Mouse (Mus musculus) neural tube, embryonic 10.5 days (tissue): ENCODE data around the gene Tulp1.
"Not testable (repeated sequence)": the region's sequence is repeated elsewhere in the genome, so short reads cannot be mapped to it uniquely, and the experiment has no call there.

Experiments
- DNase-seq: peaks from one replicate; pipeline ENCODE4 v3.0.0-alpha.2; 2017; ENCODE audit warnings: low spot score; ENCODE audit errors: extremely low spot score

The Tulp1 gene

DNA sequence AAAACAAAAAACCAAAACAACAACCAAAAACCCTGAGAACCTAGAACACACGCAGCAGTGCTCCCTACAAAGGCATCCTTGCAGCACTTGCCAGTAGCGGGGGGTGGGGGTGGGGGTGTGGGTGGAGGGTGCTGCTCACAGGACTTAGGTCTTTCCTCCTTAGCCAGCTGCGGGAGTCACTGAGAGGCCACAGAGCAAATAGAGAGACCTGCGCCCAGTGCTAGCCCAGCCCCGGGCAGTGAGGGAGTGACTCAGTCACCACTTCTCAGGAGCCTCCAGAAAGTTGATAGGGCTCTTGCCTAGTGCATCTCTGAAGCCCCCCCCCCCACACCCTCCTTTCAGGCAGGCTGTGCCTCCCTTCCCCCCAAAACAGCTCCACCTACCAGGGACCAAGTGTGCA lies 4.0 kb upstream of the Tulp1 start:
- DNase-seq, result no peak

DNA sequence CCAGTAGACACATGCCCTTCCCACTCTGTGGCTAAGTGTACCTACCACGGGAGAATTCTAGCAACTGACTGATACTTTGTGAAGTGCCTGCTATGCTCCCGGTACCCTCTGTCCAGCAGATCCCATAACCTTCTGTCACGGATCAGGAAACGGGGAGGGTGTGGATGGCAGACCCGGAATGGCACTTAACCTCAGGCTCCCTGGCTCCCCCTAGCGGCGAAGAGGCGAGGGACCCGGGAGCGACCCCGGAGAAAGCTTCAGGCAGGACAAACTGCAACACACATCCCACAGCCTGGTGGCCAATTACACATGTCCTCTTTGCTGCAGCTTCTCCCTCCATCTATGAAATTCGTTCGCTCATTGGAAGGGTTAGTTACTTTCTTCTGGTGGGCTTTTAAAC lies 3.4 kb upstream of the Tulp1 start:
- peak; percentile 92 for DNase-seq

DNA sequence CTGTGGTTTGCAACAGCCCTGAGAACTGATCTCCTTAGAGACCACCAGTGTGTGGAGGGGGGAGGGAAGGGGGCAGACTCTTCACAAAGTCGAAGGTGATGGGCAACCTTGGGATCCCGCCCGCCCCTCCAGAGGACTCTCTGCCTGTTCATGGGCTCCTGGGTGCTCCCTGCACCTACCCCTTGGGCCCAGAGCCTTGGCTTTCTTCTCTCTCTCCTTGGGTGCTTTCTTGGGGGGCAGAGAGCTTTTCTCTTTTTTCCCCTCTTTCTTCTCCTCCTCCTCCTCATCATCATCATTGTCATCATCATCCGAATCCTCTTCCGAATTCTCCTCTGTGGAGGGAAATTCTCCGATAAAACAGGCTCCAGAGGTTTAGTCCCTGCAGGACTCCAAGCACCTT lies 1.5 kb downstream of the Tulp1 start:
- no peak for DNase-seq

DNA sequence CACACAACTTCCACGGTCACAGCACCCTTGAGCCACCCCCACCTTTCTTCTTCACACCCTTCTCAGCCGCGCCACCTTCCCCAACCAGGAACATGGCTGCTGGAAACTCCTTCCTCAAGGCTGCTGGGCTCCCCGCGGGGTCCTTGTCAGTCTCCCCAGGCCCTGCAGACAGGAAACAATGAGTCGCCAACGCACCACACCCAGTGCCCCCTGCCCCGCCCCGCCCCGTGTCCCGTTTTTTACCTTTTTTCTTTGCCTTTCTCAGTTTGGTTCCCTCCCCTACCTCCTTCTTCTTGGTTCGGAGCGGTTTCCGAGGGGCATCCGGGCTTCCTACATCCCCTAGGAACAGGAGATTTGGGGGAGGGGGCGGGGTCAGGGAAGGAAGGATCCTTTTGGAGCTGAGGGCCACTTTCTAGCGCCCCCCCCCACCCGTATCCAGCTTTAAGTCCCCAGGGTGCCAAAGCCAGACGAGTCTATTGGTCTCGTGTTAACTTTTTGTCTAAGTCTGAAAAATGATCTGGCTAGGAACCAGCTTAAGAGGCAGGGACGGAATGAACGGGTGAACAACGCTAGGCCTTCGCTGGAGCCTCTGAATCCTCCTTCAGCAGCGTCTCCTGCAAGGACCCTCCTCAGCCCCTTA lies 2.2 kb downstream of the Tulp1 start:
- peak; percentile 55 for DNase-seq

DNA sequence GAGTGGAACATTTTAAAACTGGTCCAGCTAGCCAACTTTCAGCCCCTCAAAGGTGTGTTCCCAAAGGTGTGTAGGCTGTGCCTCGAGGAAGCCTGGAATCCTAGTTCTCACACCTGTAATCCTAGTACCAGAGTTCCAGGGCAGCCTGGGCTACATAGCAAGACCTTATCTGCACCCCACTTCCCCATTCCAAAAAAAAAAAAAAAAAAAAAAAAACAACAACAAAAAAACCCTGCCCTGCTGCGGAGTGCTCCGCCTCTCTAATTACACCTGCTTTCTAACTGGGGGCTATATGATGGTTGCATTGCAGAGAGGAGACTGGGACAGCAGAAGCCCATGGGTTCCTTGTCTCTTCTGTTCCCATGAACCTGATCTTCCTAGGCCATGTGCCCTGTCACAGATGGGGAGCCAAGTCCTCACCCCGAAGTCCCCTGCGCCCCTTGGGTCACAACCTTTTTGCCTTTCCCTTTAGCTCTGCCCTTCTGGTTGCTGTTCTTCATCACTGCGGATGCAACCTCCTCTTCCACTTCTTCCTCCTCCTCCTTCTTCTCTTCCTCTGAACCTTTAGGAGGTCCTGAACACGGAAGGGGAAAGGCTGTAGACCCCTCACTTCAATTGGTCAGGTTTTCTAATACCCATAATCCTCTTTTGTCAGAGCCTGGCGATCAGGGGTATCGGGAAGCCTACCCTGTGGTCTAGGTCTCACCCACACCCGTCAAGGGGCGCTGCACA lies 2.9 kb downstream of the Tulp1 start:
- no peak for DNase-seq

DNA sequence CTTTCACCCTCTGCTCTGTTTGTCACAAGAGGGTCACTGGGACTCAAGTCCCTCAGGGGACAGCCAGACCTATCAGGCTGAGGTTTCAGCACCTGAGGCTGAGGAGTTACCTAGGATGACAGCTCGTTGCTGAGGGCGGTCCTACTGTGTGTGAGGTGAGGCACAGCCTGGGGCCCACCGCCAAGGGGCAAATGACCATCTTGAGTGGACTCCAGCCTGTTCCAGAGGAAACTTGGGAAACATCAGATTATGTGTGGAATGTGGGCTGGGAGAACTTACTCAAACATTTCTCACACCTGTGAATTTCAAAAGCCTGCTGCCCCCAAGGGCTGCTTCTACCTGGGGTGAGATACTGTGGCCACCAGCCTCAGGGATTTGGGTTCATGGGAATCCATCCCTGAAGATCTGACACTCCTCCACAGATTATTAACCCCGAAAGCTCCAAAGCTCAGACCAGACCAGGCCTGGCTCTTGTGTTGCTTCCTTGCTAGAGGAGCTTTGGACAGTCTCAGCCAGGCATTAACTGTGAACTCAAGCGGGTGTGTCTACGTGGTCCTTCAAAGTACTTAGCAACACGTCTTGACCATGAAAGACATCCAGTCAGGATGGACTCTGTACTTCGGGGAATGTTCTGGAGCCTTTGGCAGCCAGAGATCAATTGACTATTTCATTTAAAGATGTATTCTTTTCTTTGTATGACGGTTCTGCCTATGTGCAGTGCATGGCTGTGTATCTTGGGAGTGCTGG lies 4.3 kb downstream of the Tulp1 start:
- no peak for DNase-seq

DNA sequence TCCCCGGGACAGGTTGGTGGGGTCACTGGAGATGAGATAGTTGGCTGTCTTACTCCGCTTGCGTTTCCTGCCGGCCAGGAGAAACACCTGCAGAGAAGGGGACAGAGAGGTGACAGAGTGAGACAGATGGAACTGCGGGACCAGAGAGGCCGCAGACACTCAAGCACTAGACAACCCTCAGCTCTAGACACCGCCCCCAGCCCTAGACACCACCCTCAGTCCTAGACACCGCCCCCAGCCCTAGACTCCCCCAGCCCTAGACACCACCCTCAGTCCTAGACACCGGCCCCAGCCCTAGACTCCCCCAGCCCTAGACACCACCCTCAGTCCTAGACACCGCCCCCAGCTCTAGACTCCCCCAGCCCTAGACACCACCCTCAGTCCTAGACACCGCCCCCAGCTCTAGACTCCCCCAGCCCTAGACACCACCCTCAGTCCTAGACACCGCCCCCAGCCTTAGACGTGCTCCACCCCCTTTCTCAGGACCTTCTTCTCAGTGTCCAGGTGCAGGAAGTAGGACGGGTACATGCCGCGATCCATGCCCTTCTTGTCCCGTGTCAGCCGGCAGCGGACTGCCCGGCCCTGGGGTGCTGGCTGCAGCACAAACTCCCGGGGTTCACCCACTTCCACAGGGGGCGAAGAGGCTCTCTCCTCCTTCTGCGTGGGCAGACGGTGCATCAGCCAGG lies 6.3 kb downstream of the Tulp1 start:
- not testable (repeated sequence) for DNase-seq

DNA sequence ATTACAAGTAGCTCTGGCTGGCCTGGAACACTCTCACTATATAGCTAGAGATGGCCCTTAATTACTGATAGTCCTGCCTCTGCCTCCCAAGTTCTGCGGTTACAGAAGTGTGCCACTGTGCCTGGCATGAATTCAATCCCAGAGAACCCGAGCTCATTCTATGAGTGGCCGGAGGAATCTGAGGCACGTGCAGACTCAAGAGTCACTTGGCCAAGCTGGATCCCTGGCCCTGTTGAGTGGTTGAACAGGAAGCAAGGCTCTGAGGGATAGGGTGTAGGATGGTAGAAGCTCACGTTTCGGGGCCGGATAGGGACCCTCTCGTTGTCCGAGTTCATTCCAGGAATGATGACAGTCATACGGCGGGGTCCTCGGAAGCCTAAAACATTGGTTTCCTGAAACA lies 9.2 kb downstream of the Tulp1 start:
- no peak for DNase-seq

DNA sequence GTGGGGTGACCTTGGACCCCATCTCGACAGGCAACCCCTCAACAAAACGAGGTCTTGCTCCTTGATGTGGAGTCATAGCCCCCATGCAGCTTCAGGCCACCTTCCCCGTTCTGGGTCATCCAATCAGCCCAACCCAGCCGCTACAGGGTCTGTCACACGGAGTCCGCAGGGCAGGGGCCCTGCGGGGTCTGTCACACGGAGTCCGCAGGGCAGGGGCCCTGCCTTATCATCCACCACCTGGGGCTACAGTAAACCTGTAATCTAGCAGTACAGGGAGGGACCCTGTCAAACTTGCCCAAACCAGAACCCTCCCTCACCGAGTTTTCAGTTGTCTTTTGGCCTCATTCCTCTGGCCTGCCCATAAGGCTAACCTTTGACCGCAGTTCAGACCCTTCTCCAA lies 13.0 kb downstream of the Tulp1 start:
- no peak for DNase-seq

DNA sequence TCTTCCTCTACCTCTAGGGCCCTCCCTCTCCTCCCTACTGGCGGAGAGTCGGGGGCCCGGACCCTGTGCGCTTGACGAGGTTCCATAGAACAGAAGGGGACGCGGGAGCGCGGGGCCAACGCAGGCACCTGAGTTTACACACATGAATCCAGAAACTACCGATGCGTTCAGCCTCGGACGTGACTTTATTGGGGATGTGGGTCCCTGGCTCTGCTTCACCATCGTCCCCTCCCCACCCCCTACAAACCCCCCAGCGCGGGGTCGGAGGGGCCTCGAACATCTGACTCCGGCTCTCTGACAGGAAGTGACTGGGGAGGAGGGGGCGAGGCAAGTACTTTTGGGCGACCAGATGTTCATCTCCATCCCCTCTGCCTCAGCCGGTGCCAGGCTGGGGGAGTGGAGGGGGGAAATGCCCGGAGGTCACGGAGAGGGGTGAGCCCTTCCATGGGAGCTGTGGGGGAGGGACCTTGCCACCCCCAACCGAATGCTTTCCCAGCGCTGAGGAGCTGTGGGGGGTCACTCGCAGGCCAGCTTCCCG lies 13.6 kb downstream of the Tulp1 start:
- peak; percentile 59 for DNase-seq

DNA sequence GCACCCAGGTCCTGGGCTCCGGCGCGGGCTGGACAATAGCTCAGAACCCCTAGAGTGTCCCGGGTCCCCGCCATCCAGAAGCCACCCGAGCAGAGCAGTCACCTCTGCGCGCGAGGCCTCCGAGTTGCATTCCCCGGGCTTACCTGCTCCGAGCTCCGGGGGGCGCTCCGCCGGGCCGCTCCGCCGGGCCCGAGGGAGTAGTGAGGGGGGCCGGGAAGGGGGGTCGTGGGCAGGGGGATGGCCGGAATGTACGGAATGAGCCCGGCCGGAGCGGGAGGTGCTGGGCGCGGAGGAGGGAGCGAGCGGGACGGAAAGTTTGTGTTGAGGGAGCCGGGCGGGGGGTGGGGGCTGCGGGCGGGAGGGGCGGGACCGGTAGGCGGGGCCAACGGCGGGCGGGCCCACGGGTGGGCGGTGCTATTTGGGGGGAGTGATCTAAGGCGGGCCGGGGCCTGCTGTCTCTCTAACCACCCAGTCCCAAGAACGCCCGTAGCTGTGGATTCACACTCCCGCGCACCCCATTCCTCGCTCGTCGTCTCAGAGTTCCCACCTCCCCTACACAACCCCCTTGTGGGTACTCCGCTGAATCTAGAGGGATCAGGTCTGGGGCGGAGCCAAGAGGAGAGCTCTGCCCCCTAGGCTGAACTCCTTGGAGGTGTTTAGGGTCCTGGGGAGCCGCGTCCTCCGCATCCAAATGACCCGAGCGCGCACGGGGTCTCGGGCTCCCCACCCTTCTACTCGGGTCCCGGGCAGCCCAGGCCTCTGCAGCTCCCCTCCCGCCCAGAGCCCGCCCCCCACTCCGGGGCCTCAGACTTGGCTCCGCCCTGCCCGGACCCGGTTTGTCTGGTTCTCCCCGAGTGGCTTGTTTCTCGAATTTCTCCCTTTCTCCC lies 14.3 kb downstream of the Tulp1 start, which contains the start of gene Tead3:
Gene Tead3 (minus strand): TSS at position 352 of the 887 bp plus-strand sequence.
- DNase-seq, result peak; percentile 88

DNA sequence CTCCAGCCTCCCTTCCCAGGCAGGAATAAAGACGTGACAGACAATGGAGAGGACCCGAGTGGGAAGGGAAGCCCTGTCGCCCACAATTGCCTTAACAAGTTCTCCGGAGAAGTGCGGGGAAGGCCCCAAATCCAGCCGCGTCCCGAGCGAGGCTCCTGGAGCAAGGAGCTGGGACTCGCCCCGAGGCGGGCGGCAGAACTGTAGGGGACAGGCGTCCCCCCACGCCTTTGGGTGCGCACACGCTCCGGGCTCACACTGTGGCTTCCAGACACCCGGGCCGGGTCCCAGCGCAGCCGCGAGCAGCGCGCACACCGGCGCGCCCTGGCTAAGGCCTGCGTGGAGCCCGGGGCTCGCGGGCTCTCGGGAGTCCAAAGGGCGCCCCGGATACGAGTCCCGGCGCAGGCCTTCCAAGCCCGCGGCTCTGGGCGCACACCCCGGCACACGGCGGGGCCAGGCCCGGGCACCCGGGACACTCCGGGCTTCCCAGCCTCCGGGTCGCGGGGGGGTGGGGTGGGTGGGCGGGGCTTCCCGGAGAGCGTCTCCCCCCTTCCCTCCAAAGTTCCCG lies 15.0 kb downstream of the Tulp1 start:
- peak; percentile 67 for DNase-seq

DNA sequence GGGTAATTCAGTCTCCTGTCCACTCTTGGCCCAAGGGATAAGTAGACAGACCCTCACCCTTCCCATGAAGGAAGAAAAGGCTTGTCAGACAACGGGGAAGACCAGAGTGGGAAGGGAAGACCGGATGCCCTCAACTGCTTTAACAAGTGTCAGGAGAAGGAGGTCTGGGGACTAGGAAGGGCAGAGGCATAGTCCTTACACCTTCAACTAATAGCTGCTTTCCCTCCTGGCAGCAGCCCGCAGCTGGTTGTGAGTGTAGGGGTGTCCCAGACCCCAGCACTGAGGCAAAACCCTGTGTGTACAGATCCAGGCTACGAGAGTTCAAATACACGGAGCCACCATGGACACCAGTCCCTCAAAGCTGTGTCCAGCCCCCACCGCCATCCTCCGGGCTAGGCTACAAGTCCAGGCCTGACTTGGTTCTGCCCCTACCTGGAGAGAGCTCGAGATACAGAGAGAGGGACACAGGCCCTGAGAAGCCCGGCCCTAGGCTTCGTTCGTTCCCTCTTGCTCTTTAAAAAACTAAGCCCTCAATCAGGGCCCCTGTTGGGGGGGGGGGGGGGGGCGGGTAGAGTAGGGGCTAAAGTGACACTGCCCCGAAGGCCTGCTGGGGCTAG lies 15.7 kb downstream of the Tulp1 start:
- DNase-seq, result no peak

DNA sequence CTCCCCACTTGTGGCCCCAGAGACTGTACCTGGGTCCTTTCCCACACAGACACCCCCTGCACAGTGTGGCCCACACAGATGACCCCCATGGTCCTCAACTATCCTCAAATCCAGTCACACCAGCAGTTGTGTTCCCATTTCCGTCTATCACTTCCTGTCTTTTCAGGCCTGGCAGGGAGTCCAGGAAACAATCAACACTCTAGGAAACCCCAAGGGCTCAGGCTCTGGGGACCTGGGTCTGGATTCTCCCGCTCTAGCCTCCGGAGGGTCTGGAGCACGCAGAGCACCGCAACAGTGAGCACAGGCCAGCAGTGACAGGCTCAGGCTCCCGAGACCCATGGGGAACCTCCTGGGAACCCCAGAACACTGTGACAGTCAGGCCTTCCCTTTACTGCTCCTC lies 16.8 kb downstream of the Tulp1 start:
- DNase-seq, result no peak

DNA sequence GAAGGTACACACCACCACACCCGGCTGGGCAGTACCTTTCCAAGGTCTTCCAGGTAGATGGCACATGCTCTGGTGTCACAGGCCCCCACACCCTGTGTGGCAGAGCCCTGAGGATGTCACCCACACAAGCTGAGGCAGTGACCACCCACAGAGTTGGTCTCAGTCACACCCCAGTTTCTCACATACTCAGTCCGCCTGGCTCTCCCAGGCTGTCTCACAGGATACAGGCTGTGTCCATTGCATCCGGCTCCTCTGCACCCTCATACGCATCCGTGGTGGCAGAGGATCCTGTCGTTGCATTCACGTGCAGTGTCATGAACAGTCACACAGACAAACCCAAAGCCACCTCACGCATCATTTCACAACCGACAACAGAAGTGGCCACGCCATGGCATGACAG lies 17.7 kb downstream of the Tulp1 start:
- DNase-seq, result no peak

DNA sequence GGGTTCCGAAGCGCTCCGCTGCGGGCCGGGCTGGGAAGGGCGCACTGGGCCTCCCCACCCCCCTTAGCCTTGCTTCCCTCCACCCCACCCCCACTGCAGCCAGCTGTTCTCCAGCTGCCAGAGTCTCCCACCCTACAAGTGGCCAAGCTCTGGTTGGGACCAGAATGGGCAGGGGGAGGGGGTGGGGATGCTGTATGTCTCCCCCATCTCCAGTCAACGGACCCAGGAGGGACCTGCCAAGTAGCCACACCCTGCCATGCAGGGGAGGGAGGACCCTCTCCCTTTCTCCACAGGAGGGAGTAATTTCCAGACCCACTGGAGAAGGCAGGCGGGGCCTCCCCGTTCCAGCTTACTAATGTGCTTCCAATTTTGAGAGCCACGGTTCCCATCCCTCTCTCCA lies 19.1 kb downstream of the Tulp1 start:
- DNase-seq, result no peak

DNA sequence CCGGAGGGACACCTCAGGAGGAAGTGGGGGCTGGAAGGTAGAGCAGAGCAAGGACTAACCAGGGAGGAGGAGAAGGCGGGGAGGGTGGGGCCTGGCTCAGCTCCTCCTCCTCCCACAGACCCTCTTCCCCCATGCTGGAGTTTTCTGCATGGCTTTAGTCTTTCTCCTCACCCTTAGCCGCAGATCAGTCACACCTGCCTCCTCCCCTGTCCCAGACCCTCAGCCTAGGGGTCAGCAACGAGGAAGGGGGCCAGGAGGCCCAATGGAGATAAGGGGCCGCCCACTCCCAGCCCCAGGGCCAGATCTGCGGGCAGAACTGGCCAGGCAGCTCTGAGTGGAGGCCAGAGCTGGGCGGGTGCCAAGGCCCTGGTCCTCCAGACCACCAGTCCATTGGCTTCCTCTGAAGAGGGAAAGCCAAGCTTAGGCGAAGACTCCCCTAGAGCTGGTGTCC lies 19.7 kb downstream of the Tulp1 start:
- DNase-seq, result no peak

DNA sequence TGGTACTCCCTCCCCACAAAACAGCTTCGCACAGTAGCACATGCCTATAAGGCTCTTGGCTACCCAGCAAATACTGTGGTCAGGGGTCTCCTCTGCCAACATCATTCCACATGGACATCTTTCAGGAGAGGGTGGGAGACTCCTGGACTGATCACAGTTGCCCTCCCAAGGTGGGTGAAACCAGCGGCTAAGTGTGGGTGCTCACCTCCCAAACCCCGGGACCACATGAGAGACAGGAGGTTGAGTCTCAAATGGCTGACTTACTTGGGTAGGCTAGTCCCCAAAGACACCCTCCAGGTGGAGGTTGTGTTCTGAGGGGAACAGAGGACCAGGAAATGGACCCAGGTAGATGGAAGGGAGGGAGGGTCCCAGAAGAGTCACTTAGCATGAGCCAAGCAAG lies 20.4 kb downstream of the Tulp1 start:
- DNase-seq, result no peak

DNA sequence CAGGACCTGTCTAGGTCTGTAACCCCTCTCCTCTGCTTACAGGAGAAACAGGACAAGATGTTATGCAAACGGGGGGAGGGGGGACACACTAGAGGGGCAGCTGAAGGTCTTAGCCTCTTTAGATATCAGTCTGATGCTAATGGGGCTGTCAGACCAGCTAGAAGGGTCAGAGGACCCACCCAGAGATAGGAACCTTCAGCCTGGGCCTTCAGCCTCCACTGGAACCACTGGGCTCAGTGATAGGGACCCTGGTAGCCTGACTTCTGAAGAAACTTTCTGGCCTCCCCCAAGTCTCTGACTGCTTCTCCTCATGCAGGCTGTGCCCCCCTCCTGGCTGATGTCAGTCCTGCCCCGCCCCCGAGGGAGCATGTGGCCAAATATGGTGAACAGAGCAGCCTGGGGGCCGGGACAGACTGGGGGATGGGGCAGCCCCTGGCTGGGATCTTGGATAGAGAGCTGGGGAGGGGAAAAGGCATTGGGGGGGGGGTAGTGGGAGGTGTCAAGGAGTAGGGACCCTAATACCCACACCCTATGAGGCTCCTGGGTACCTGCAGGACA lies 20.9 kb downstream of the Tulp1 start:
- DNase-seq, result no peak
